Mouse (Mus musculus) liver, embryonic 14.5 days (tissue): ENCODE measurements around the gene Olfr433. TPM values are rescaled to one million over a fixed set of nuclear protein-coding genes. Genes with fewer than 3 reads are reported as not detected.
"Not testable (repeated sequence)": the region's sequence is repeated elsewhere in the genome, so short reads cannot be mapped to it uniquely, and the experiment has no call there.

Experiments used
- ATAC-seq: fragments of 200-750 bp; cut with Nextera tagmentation; 2 replicates; pipeline ENCODE4 v1.8.0; 2017; ENCODE audit warnings: moderate number of reproducible peaks, mild to moderate bottlenecking, moderate library complexity; ENCODE audit not compliant: insufficient read depth
- DNase-seq, 3 experiments: peaks; one replicate each; pipeline ENCODE4 v3.0.0-alpha.2; 2012 to 2013; ENCODE audit warnings: low read depth in 3 of 3, low spot score in 3 of 3
- H3K27ac ChIP-seq: fragments of 300-500 bp; sonication (generic); 2 replicates; pipeline ENCODE4 v1.5.1; 2014; ENCODE audit warnings: moderate library complexity, mild to moderate bottlenecking, control low read depth, inconsistent platforms
- H3K27me3 ChIP-seq: fragments of 300-500 bp; sonication (generic); 2 replicates; pipeline ENCODE4 v1.6.1; 2014; ENCODE audit warnings: mild to moderate bottlenecking, low read length, moderate library complexity; ENCODE audit not compliant: control insufficient read depth, insufficient read depth
- H3K36me3 ChIP-seq: fragments of 300-500 bp; sonication (generic); replicated peaks from 2 replicates; pipeline ENCODE4 v1.6.1; 2014; ENCODE audit warnings: low read depth; ENCODE audit not compliant: control insufficient read depth, insufficient read depth
- H3K4me1 ChIP-seq, 2 experiments: fragments of 200-500 bp in 1 of 2; fragments of 300-500 bp in 1 of 2; sonication (generic) in 1 of 2; replicated peaks; 2 replicates each; pipeline ENCODE4 v1.6.1; 2012 to 2014; ENCODE audit warnings: antibody characterized with exemption in 1 of 2, inconsistent platforms in 1 of 2, low read length in 1 of 2; ENCODE audit not compliant: control insufficient read depth in 2 of 2, insufficient read depth in 2 of 2
- H3K4me2 ChIP-seq: fragments of 300-500 bp; sonication (generic); 2 replicates; pipeline ENCODE4 v1.6.1; 2014; ENCODE audit warnings: low read depth, mild to moderate bottlenecking, control low read depth, moderate library complexity
- H3K4me3 ChIP-seq, 2 experiments: fragments of 200-500 bp in 1 of 2; fragments of 300-500 bp in 1 of 2; sonication (generic) in 1 of 2; 2 replicates each; pipeline ENCODE4 v1.5.1; 2012 to 2014; ENCODE audit warnings: low read depth in 2 of 2, low read length in 2 of 2, mild to moderate bottlenecking in 2 of 2, control low read depth in 1 of 2, inconsistent platforms in 1 of 2, moderate library complexity in 1 of 2; ENCODE audit not compliant: insufficient read depth in 1 of 2
- H3K9ac ChIP-seq: fragments of 300-500 bp; sonication (generic); replicated peaks from 2 replicates; pipeline ENCODE4 v1.6.1; 2014; ENCODE audit warnings: mild to moderate bottlenecking, control low read depth, moderate library complexity
- H3K9me3 ChIP-seq: fragments of 300-500 bp; sonication (generic); 2 replicates; pipeline ENCODE4 v1.6.1; 2016; ENCODE audit warnings: low read length, mixed read lengths; ENCODE audit not compliant: control insufficient read depth
- CTCF ChIP-seq: IDR thresholded peaks from 2 replicates; pipeline ENCODE4 v1.5.1; 2016; ENCODE audit warnings: antibody characterized with exemption, low read depth, control low read depth
- EP300 ChIP-seq: IDR thresholded peaks from 2 replicates; pipeline ENCODE4 v1.6.1; 2016; ENCODE audit warnings: antibody characterized with exemption, low read depth
- WGBS: fragments of 180-500 bp; shearing (Covaris S2); extraction: QIAGEN DNeasy Blood & Tissue Kit; methylation state at CpG from one replicate; pipeline ENCODE4 v1.1.7; 2014; ENCODE audit not compliant: insufficient replicate concordance; 5-methylcytosine and 5-hydroxymethylcytosine counted together
- polyA plus RNA-seq, 2 experiments: library from polyadenylated mRNA; depleted of rRNA in 1 of 2; stranded (reverse) in 1 of 2; unstranded in 1 of 2; fragments of >200 nt; fragmentation: Nextera tagmentation in 1 of 2; extraction: Ambion mirVana in 1 of 2; gene quantifications; 2 replicates each; pipeline versions ENCODE4 v1.2.1 to v1.2.3; 2012 to 2014

Olfr433 gene
- polyA plus RNA-seq, 2 experiments = 0.03 to 0.10 TPM

- Histone ChIP-seq H3K27ac (no peak overlapping the region), H3K27me3 (no peaks in the 10 kb centered on the region), H3K36me3 (no peaks in the 10 kb centered on the region), H3K4me2 (no peak overlapping the region), H3K4me1 (no peaks in the 10 kb centered on the region), H3K4me3 (no peak overlapping the region), H3K9me3 (no peaks in the 10 kb centered on the region), H3K9ac (no peak overlapping the region)
- WGBS = 48% methylated on average over 4 of the region's 4 CpGs
- DNase-seq (no peak), ATAC-seq (no peak)
- TF ChIP-seq CTCF = no peak
- TF ChIP-seq EP300 = no peak
Observed at GRCm38 (mm10) chr1:174035841-174036240, 4.7 kb upstream of the Olfr433 start.

GRCm38 (mm10) chr1:174038480-174038879 is 2.0 kb upstream of the Olfr433 start:
- no peak for DNase-seq

GRCm38 (mm10) chr1:174042091-174042884 is 1.8 kb downstream of the Olfr433 start:
- H3K27ac ChIP-seq, H3K9ac ChIP-seq, H3K9me3 ChIP-seq, H3K27me3 ChIP-seq, DNase-seq, H3K4me3 ChIP-seq, H3K4me1 ChIP-seq, H3K4me2 ChIP-seq, H3K36me3 ChIP-seq: not testable (repeated sequence)
- 62% methylated on average over 12 of the region's 12 CpGs for WGBS
- ATAC-seq = 0 out of 2 replicates have a peak, but pooled peaks have one; percentile 11

More at GRCm38 (mm10) chr1:174038480-174038879, 2.0 kb upstream of the Olfr433 start:
- Histone ChIP-seq H3K27me3 (no peaks in the 10 kb centered on the region), H3K4me2 (no peak overlapping the region), H3K9ac (no peak overlapping the region), H3K4me3 (no peak overlapping the region), H3K9me3 (no peaks in the 10 kb centered on the region), H3K27ac (no peak overlapping the region), H3K4me1 (no peaks in the 10 kb centered on the region), H3K36me3 (no peaks in the 10 kb centered on the region)
- no peak for ATAC-seq
- WGBS = 78% methylated on average over 3 of the region's 3 CpGs
- no peak for TF ChIP-seq EP300

GRCm38 (mm10) chr1:174044431-174044830 is 3.9 kb downstream of the Olfr433 start:
- no peaks in the 10 kb centered on the region for H3K9me3 ChIP-seq
- no peak for DNase-seq
- no peak overlapping the region for H3K9ac ChIP-seq
- no peak overlapping the region for H3K27ac ChIP-seq
- no peak for ATAC-seq
- H3K4me3 ChIP-seq = no peak overlapping the region
- no peaks in the 10 kb centered on the region for H3K36me3 ChIP-seq
- 36% methylated on average over 2 of the region's 2 CpGs for WGBS
- no peaks in the 10 kb centered on the region for H3K4me1 ChIP-seq
- TF ChIP-seq CTCF = no peak
- H3K27me3 ChIP-seq = no peaks in the 10 kb centered on the region
- H3K4me2 ChIP-seq = no peak overlapping the region

GRCm38 (mm10) chr1:174048227-174048626 is 7.7 kb downstream of the Olfr433 start:
- H3K27me3 ChIP-seq, H3K4me3 ChIP-seq, H3K27ac ChIP-seq, H3K4me1 ChIP-seq, H3K4me2 ChIP-seq, H3K9ac ChIP-seq, ATAC-seq, H3K9me3 ChIP-seq, H3K36me3 ChIP-seq, DNase-seq: not testable (repeated sequence)
- WGBS = 39% methylated on average over 6 of the region's 6 CpGs
